Mouse (Mus musculus) ES-CJ7 (cell line): ENCODE results near the gene Aqp11.

Experiments
- DNase-seq: peaks from one replicate; pipeline ENCODE4 v3.0.0; 2011; ENCODE audit warnings: low read depth, low spot score

Gene Aqp11

GRCm38 (mm10) chr7:97747787-97748497 lies 9.9 kb upstream of the Aqp11 start:
- peak; percentile 80 for DNase-seq

GRCm38 (mm10) chr7:97747176-97747707 lies 9.2 kb upstream of the Aqp11 start:
- DNase-seq: no peak

- DNase-seq: peak; percentile 76
These were observed 7.2 kb upstream of the Aqp11 start for GRCm38 (mm10) chr7:97745299-97745698.

- peak; percentile 64 for DNase-seq
These were observed 3.7 kb upstream of the Aqp11 start for GRCm38 (mm10) chr7:97741756-97742291.

GRCm38 (mm10) chr7:97740948-97741347 lies 2.9 kb upstream of the Aqp11 start:
- no peak for DNase-seq

- no peak for DNase-seq
These were observed 842 bp downstream of the Aqp11 start for GRCm38 (mm10) chr7:97737256-97737637.

- no peak for DNase-seq
These were observed 2.1 kb downstream of the Aqp11 start for GRCm38 (mm10) chr7:97735886-97736420.

GRCm38 (mm10) chr7:97735021-97735420 lies 3.1 kb downstream of the Aqp11 start:
- no peak for DNase-seq

GRCm38 (mm10) chr7:97733606-97734005 lies 4.5 kb downstream of the Aqp11 start:
- DNase-seq: no peak

GRCm38 (mm10) chr7:97730427-97730826 lies 7.7 kb downstream of the Aqp11 start:
- DNase-seq: no peak

- DNase-seq: no peak
These were observed 9.1 kb downstream of the Aqp11 start for GRCm38 (mm10) chr7:97728666-97729614.

- DNase-seq: no peak
These were observed 11.3 kb downstream of the Aqp11 start for GRCm38 (mm10) chr7:97726778-97727177.

- no peak for DNase-seq
These were observed 12.0 kb downstream of the Aqp11 start for GRCm38 (mm10) chr7:97726080-97726479.

GRCm38 (mm10) chr7:97725401-97725800 lies 12.7 kb downstream of the Aqp11 start:
- DNase-seq: no peak

GRCm38 (mm10) chr7:97723646-97724538 lies 14.2 kb downstream of the Aqp11 start:
- DNase-seq: no peak

GRCm38 (mm10) chr7:97722278-97722918 lies 15.7 kb downstream of the Aqp11 start:
- no peak for DNase-seq

- peak; percentile 70 for DNase-seq
These were observed 18.0 kb downstream of the Aqp11 start for GRCm38 (mm10) chr7:97720109-97720508.

- DNase-seq: peak; percentile 89
These were observed 19.0 kb downstream of the Aqp11 start for GRCm38 (mm10) chr7:97719078-97719477.

GRCm38 (mm10) chr7:97717326-97717725 lies 20.8 kb downstream of the Aqp11 start:
- DNase-seq: no peak

GRCm38 (mm10) chr7:97714651-97715050 lies 23.4 kb downstream of the Aqp11 start:
- no peak for DNase-seq
